Mouse (Mus musculus) frontal cortex, postnatal 25 days (tissue): ENCODE data around the gene Tgfbr1.
"Not testable (repeated sequence)": the region's sequence is repeated elsewhere in the genome, so short reads cannot be mapped to it uniquely, and the experiment has no call there.

Source experiments
- DNase-seq, 2 experiments: peaks; one replicate each; pipeline ENCODE4 v3.0.0; 2022; ENCODE audit warnings: low spot score in 2 of 2

The Tgfbr1 gene

GRCm38 (mm10) chr4:47349759-47350158, 3.3 kb upstream of the Tgfbr1 start:
- no peak for DNase-seq

- DNase-seq = no peak
These were observed 1.5 kb upstream of the Tgfbr1 start for GRCm38 (mm10) chr4:47351386-47352049.

- DNase-seq = peak; percentile 45 to 52
These were observed 861 bp upstream of the Tgfbr1 start for GRCm38 (mm10) chr4:47352061-47352661.

GRCm38 (mm10) chr4:47353416-47354111, 542 bp downstream of the Tgfbr1 start:
- DNase-seq = peak in 1 of 2 experiments; percentile 14

GRCm38 (mm10) chr4:47354304-47354703, 1.3 kb downstream of the Tgfbr1 start:
- DNase-seq = no peak

- no peak for DNase-seq
These were observed 9.6 kb downstream of the Tgfbr1 start for GRCm38 (mm10) chr4:47362662-47363061.

GRCm38 (mm10) chr4:47363134-47363533, 10.1 kb downstream of the Tgfbr1 start:
- no peak for DNase-seq

GRCm38 (mm10) chr4:47368717-47369116, 15.7 kb downstream of the Tgfbr1 start:
- DNase-seq = no peak

- no peak for DNase-seq
These were observed 25.7 kb downstream of the Tgfbr1 start for GRCm38 (mm10) chr4:47378716-47379115.

- no peak for DNase-seq
These were observed 29.4 kb downstream of the Tgfbr1 start for GRCm38 (mm10) chr4:47382426-47382825.

GRCm38 (mm10) chr4:47391926-47392325, 38.9 kb downstream of the Tgfbr1 start:
- not testable (repeated sequence) for DNase-seq

- DNase-seq = no peak
These were observed 43.2 kb downstream of the Tgfbr1 start for GRCm38 (mm10) chr4:47396251-47396650.

GRCm38 (mm10) chr4:47397951-47398687, 45.1 kb downstream of the Tgfbr1 start:
- DNase-seq = no peak

GRCm38 (mm10) chr4:47399824-47400223, 46.8 kb downstream of the Tgfbr1 start:
- DNase-seq = no peak

GRCm38 (mm10) chr4:47400314-47400713, 47.3 kb downstream of the Tgfbr1 start:
- no peak for DNase-seq

GRCm38 (mm10) chr4:47402200-47402599, 49.2 kb downstream of the Tgfbr1 start:
- DNase-seq = no peak

GRCm38 (mm10) chr4:47404536-47404935, 51.5 kb downstream of the Tgfbr1 start:
- DNase-seq = no peak

- DNase-seq = no peak
These were observed 54.1 kb downstream of the Tgfbr1 start for GRCm38 (mm10) chr4:47407161-47407560.

GRCm38 (mm10) chr4:47417871-47418270, 64.8 kb downstream of the Tgfbr1 start:
- no peak for DNase-seq

GRCm38 (mm10) chr4:47419268-47419973, 66.4 kb downstream of the Tgfbr1 start:
- no peak for DNase-seq

- DNase-seq = no peak
These were observed 67.2 kb downstream of the Tgfbr1 start for GRCm38 (mm10) chr4:47420191-47420590.

GRCm38 (mm10) chr4:47422194-47422593, 69.2 kb downstream of the Tgfbr1 start:
- no peak for DNase-seq
